Mouse (Mus musculus) regulatory T cell (primary cell): ENCODE measurements at regions not wholly inside any gene's neighbourhood (a gene's known extent, or its start where the extent isn't known, plus 50 kb on each side); places are given as distances from the start of the nearest gene placed in this dataset.

Experiments used
- in situ Hi-C: fragments of 300-600 bp; cut with MboI, MseI; formaldehyde crosslinking; loops from one replicate; pipeline ENCODE4 v1.15.1; 2025; ENCODE audit warnings: high pct_unique_total_duplicates

GRCm38 (mm10) chr16:97304156-97304735, 52.3 kb upstream of the Bace2 start:
- in situ Hi-C loops = loop anchor here (10.0 kb wide), 1 partner anchor 409 kb away; no protein-coding TSS in a partner anchor
